Mouse (Mus musculus): ENCODE measurements around the gene Prkag3. TPM values are rescaled to one million over a fixed set of nuclear protein-coding genes. Genes with fewer than 3 reads are reported as not detected.

Gene Prkag3
- polyA plus RNA-seq (2012; ENCODE audit: insufficient read depth, low replicate concordance): not detected in 2 replicates

DNA sequence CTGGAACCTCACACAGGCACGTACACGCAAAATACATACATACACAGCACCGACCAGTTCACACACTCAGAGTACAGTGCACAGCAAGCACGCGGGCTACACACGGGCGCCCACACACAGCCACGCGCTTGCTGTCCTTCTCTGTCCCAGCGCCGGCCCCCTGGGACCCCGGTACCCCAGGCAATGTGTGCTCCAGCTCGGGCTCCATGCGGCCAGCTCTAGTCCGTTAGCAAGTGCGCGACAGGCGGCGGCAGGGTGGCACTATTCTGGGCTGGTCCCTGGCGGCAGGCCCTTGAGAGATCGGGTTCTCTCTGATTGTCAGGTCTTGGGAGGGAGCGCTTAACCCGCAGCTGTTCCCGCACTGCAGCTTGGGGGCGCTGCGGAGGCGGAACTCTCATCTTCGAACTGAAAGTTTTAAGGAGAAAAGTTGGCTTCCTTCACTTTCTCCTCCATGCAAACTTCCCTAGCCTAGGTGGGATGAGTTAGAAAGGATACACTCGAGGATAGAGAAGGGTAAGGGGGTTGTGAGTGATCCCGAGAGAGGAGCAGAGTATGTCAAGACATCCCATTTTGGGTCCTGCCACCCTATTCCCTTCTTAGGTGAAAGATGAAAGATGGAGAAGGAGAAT is at the start of gene Prkag3:
Gene Prkag3 (minus strand): TSS at position 579 of the 629 bp plus-strand sequence.
- H3K4me3 ChIP-seq (replicated peaks): peak within 1 kb of the TSS; percentile 86
- H3K36me3 ChIP-seq (replicated peaks; ENCODE audit: low read length): no peaks in the 10 kb centered on the region
- TF ChIP-seq GATA1 (IDR thresholded peaks at IDR 0.05; ENCODE audit: borderline replicate concordance, low read length) (no peak), FLI1 (IDR thresholded peaks at IDR 0.05; ENCODE audit: low read length) (no peak)
- peaks cover 77% of the 10 kb centered on the region for H3K27me3 ChIP-seq (replicated peaks)
- peaks cover 21% of the 10 kb centered on the region for H3K4me1 ChIP-seq
- H3K9me3 ChIP-seq: no peaks in the 10 kb centered on the region

- Histone ChIP-seq H3K36me3 (replicated peaks; ENCODE audit: low read length) (no peaks in the 10 kb centered on the region), H3K4me1 (peaks cover 25% of the 10 kb centered on the region), H3K9me3 (no peaks in the 10 kb centered on the region), H3K4me3 (replicated peaks) (no peak overlapping the region), H3K27me3 (replicated peaks) (peaks cover 95% of the 10 kb centered on the region)
- TF ChIP-seq FLI1 (IDR thresholded peaks at IDR 0.05; ENCODE audit: low read length) (no peak), GATA1 (IDR thresholded peaks at IDR 0.05; ENCODE audit: borderline replicate concordance, low read length) (no peak)
Measured at GRCm38 (mm10) chr1:74797459-74797858, 48.4 kb upstream of the Prkag3 start.

DNA sequence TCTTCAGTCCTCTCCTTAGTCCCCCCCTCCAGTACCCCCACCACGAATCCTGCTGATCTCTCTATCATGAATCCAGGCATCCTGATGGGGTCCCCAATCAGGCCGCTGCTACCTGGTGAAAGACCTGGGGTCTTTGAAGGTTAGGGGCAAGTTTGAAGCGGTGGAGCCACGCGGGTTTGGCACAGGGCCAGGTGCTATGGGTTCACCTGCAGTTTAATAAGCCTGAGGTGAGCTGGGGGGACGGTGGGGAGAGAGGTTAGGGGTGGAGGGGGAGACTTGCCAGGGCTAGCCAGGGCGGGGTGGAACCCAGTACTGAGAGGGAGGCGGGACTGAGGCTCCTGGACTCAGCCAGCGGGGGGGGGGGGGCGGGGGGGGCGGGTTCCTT is 46.1 kb upstream of the Prkag3 start:
- no peak for TF ChIP-seq GATA1 (IDR thresholded peaks at IDR 0.05; ENCODE audit: borderline replicate concordance, low read length)
- TF ChIP-seq FLI1 (IDR thresholded peaks at IDR 0.05; ENCODE audit: low read length): no peak
- Histone ChIP-seq H3K36me3 (replicated peaks; ENCODE audit: low read length) (no peaks in the 10 kb centered on the region), H3K4me1 (peaks cover 15% of the 10 kb centered on the region), H3K4me3 (replicated peaks) (no peak overlapping the region), H3K27me3 (replicated peaks) (peaks cover 97% of the 10 kb centered on the region), H3K9me3 (no peaks in the 10 kb centered on the region)

GRCm38 (mm10) chr1:74794487-74795144 is 45.6 kb upstream of the Prkag3 start:
- peak overlapping the region; percentile 46 for H3K4me3 ChIP-seq (replicated peaks)
- H3K27me3 ChIP-seq (replicated peaks): peaks cover 97% of the 10 kb centered on the region
- TF ChIP-seq GATA1 (IDR thresholded peaks at IDR 0.05; ENCODE audit: borderline replicate concordance, low read length): no peak
- TF ChIP-seq FLI1 (IDR thresholded peaks at IDR 0.05; ENCODE audit: low read length): no peak

GRCm38 (mm10) chr1:74792831-74793660 is 44.0 kb upstream of the Prkag3 start:
- Histone ChIP-seq H3K4me3 (replicated peaks) (no peak overlapping the region), H3K9me3 (no peaks in the 10 kb centered on the region), H3K4me1 (peaks cover 19% of the 10 kb centered on the region), H3K36me3 (replicated peaks; ENCODE audit: low read length) (no peaks in the 10 kb centered on the region), H3K27me3 (replicated peaks) (peaks cover 97% of the 10 kb centered on the region)
- no peak for TF ChIP-seq FLI1 (IDR thresholded peaks at IDR 0.05; ENCODE audit: low read length)
- no peak for TF ChIP-seq GATA1 (IDR thresholded peaks at IDR 0.05; ENCODE audit: borderline replicate concordance, low read length)

More at GRCm38 (mm10) chr1:74794487-74795144, 45.6 kb upstream of the Prkag3 start:
- Histone ChIP-seq H3K36me3 (replicated peaks; ENCODE audit: low read length) (no peaks in the 10 kb centered on the region), H3K9me3 (no peaks in the 10 kb centered on the region), H3K4me1 (peaks cover 14% of the 10 kb centered on the region)

DNA sequence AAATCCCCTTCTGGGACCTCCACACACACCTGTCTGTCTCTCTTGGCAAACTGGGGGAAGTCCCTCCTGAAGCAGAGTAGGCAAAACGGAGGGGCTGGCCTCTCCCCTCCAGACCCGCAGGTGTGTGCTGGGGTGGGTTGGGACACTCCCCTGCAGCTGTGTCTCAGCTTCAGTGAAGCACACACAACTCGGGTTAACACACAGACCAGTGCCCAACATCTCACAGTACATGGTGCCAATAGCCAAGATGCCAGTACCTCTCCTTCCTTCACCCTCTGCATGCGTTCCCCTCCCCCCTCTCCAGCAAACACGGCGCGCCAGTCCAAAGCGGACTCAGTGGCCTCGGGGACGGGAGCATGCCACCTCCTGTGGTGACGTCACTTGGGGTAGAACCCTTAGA is 42.2 kb upstream of the Prkag3 start, which contains the start of gene Wnt10a:
Gene Wnt10a (plus strand): TSS at position 268 of the 400 bp plus-strand sequence.
- Histone ChIP-seq H3K9me3 (no peaks in the 10 kb centered on the region), H3K4me1 (peaks cover 23% of the 10 kb centered on the region), H3K36me3 (replicated peaks; ENCODE audit: low read length) (no peaks in the 10 kb centered on the region), H3K27me3 (replicated peaks) (peaks cover 97% of the 10 kb centered on the region), H3K4me3 (replicated peaks) (peak within 1 kb of the TSS; percentile 53)
- TF ChIP-seq FLI1 (IDR thresholded peaks at IDR 0.05; ENCODE audit: low read length) (no peak), GATA1 (IDR thresholded peaks at IDR 0.05; ENCODE audit: borderline replicate concordance, low read length) (no peak)

DNA sequence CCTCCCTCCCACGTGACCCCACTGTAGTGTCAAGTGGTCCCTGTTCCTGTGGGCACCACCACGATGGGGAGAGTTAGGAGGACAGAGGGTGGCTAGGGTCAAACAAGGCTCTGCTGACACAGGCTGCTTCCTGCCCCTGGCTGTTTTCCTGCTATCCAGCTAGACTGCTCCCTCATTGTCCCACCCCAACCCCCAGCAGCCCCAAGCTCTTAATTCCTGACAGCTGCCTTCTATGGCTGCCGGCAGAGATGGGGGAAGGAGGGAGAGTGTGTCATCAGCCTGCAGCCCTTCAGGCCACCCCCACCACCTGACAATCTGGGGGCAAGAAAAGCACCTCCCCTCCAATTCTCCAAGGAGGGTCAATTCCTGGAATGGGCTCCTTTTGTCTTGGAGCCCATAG is 41.1 kb upstream of the Prkag3 start:
- Histone ChIP-seq H3K27me3 (replicated peaks) (peaks cover 97% of the 10 kb centered on the region), H3K4me1 (peaks cover 23% of the 10 kb centered on the region), H3K36me3 (replicated peaks; ENCODE audit: low read length) (no peaks in the 10 kb centered on the region), H3K9me3 (no peaks in the 10 kb centered on the region), H3K4me3 (replicated peaks) (no peak overlapping the region)
- TF ChIP-seq GATA1 (IDR thresholded peaks at IDR 0.05; ENCODE audit: borderline replicate concordance, low read length) (no peak), FLI1 (IDR thresholded peaks at IDR 0.05; ENCODE audit: low read length) (no peak)

DNA sequence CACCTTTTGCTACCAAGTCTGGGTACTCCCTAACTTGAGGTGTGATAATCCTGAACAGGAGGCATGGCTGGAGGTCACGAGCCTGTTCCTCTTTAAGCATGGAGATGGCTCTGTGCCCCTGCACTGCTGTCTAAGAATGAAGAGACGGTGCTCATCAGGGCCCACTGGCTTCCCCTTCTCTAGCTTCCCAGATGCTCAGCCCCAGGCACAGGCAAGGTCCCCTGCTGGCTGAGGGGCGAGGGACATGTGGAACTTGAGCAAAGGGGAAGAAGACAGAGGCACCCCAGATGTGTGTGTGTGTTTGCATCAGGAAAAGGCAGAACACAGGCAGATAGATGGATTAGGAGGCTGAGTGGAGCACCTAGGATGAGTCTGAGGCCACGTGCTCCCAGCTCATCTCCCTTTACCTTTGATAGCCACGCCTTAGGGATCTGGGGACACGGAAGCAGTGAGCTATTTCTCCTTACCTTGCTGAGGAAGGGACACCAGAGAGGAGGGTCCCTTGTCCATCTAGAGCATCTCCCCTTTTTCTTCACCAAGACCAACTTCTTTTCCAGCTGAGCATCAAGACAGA is 39.7 kb upstream of the Prkag3 start:
- TF ChIP-seq FLI1 (IDR thresholded peaks at IDR 0.05; ENCODE audit: low read length) (no peak), GATA1 (IDR thresholded peaks at IDR 0.05; ENCODE audit: borderline replicate concordance, low read length) (no peak)
- Histone ChIP-seq H3K9me3 (no peaks in the 10 kb centered on the region), H3K4me3 (replicated peaks) (no peak overlapping the region), H3K36me3 (replicated peaks; ENCODE audit: low read length) (no peaks in the 10 kb centered on the region), H3K4me1 (peaks cover 22% of the 10 kb centered on the region), H3K27me3 (replicated peaks) (peaks cover 97% of the 10 kb centered on the region)

- H3K27me3 ChIP-seq (replicated peaks): peaks cover 97% of the 10 kb centered on the region
- H3K4me3 ChIP-seq (replicated peaks): no peak overlapping the region
Measured at GRCm38 (mm10) chr1:74787846-74788245, 38.8 kb upstream of the Prkag3 start.

More at GRCm38 (mm10) chr1:74787846-74788245, 38.8 kb upstream of the Prkag3 start:
- no peaks in the 10 kb centered on the region for H3K36me3 ChIP-seq (replicated peaks; ENCODE audit: low read length)
- peaks cover 24% of the 10 kb centered on the region for H3K4me1 ChIP-seq
- peaks cover 3% of the 10 kb centered on the region for H3K9me3 ChIP-seq
- TF ChIP-seq FLI1 (IDR thresholded peaks at IDR 0.05; ENCODE audit: low read length): no peak
- no peak for TF ChIP-seq GATA1 (IDR thresholded peaks at IDR 0.05; ENCODE audit: borderline replicate concordance, low read length)
